ENCODE assay signal across 14 mouse cellular contexts in the genomic region with DNA sequence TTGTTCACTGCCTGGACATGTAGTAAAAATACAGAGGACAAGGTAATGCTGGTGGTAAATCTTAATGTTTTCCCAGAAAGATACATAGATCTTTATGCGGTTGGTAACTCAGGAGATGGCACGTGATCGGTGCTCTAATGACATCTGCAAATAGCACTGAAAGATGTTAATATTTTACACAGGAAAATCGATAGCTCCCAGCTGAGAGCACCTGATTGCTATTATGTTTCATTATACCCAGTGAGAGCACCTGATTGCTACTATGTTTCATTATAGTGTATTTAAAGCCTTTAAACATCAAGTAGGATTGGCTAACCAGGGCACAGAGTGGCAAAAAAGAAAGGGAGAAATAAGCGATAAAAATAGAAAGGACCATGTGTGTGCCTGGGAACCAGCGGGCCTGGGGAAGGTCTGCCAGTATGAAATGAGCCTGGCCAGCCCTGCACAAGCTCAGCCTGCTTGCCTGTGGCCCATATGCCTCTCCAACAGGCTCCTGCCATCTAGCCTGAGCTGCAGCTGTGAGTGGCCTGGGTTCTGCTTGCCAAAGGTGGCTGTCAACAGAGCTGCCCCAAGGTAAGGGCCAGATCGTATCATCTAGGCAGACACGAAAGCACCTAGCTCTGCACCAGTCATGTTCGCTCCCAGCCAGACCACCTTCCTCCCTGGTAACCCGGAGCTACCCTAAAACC. TPM values are rescaled to one million over a fixed set of nuclear protein-coding genes. Genes with fewer than 3 reads are reported as not detected.
DNase-seq lines count a peak whose midpoint lies in the region; ATAC-seq lines count a peak whose summit lies in the region.
"Had no signal": no experiment of that assay in that cellular context is flagged by ENCODE, and none has a peak within 500 bp of the region (broad histone marks: within the 10 kb centered on the region; RNA-seq: fewer than 3 reads in every experiment).

No protein-coding gene starts in this region.

- no peak overlapping the region for H3K27ac ChIP-seq in hindbrain, embryonic 13.5 days
- no peak overlapping the region for H3K27ac ChIP-seq in hindbrain, embryonic 11.5 days (ENCODE audit: low read depth, low read length)
- H3K27ac ChIP-seq in intestine, embryonic 15.5 days, result no peak overlapping the region
- H3K27ac ChIP-seq: heart, embryonic 15.5 days; liver, embryonic 14.5 days; midbrain, embryonic 15.5 days had no signal

- no peaks in the 10 kb centered on the region for H3K36me3 ChIP-seq in hindbrain, embryonic 13.5 days
- no peaks in the 10 kb centered on the region for H3K36me3 ChIP-seq in hindbrain, embryonic 11.5 days (ENCODE audit: control insufficient read depth, insufficient read depth, low read length)
- no peaks in the 10 kb centered on the region for H3K36me3 ChIP-seq in intestine, embryonic 15.5 days
- H3K36me3 ChIP-seq: heart, embryonic 15.5 days; midbrain, embryonic 15.5 days had no signal

- H3K4me1 ChIP-seq in hindbrain, embryonic 13.5 days (replicated peaks), result 0 out of 2 replicates have a peak, but pooled peaks cover 7% of the 10 kb centered on the region
- no peaks in the 10 kb centered on the region for H3K4me1 ChIP-seq in hindbrain, embryonic 11.5 days (replicated peaks; ENCODE audit: control insufficient read depth, insufficient read depth, low read length)
- no peaks in the 10 kb centered on the region for H3K4me1 ChIP-seq in intestine, embryonic 15.5 days (replicated peaks)
- H3K4me1 ChIP-seq: heart, embryonic 15.5 days; midbrain, embryonic 15.5 days had no signal

- no peak overlapping the region for H3K4me2 ChIP-seq in hindbrain, embryonic 13.5 days
- H3K4me2 ChIP-seq in hindbrain, embryonic 11.5 days (replicated peaks; ENCODE audit: low read depth, low read length), result no peak overlapping the region
- no peak overlapping the region for H3K4me2 ChIP-seq in intestine, embryonic 15.5 days (replicated peaks)
- H3K4me2 ChIP-seq: heart, embryonic 15.5 days; midbrain, embryonic 15.5 days had no signal

- WGBS in hindbrain, embryonic 13.5 days, result 87% methylated on average over 10 of the region's 10 CpGs
- WGBS in hindbrain, embryonic 11.5 days, result 89% methylated on average over 10 of the region's 10 CpGs
- 64% methylated on average over 10 of the region's 10 CpGs for whole genome bisulfite sequencing in intestine, embryonic 15.5 days

- no peak for ATAC-seq in hindbrain, embryonic 13.5 days (ENCODE audit: low FRiP score)
- ATAC-seq in hindbrain, embryonic 11.5 days (ENCODE audit: low FRiP score), result no peak
- ATAC-seq in intestine, embryonic 15.5 days, result peak; percentile 91
- ATAC-seq: midbrain, embryonic 15.5 days had no signal

- no peaks in the 10 kb centered on the region for H3K9me3 ChIP-seq in hindbrain, embryonic 13.5 days
- H3K9me3 ChIP-seq in hindbrain, embryonic 11.5 days (ENCODE audit: control insufficient read depth, low read length), result no peaks in the 10 kb centered on the region
- no peaks in the 10 kb centered on the region for H3K9me3 ChIP-seq in intestine, embryonic 15.5 days
- H3K9me3 ChIP-seq: heart, embryonic 15.5 days; midbrain, embryonic 15.5 days had no signal

- 0 out of 2 replicates have a peak overlapping the region, but pooled peaks have one; percentile 1 for H3K9ac ChIP-seq in hindbrain, embryonic 13.5 days
- no peak overlapping the region for H3K9ac ChIP-seq in hindbrain, embryonic 11.5 days (ENCODE audit: low read depth, low read length)
- H3K9ac ChIP-seq in intestine, embryonic 15.5 days, result no peak overlapping the region
- H3K9ac ChIP-seq: heart, embryonic 15.5 days; liver, embryonic 14.5 days; midbrain, embryonic 15.5 days had no signal

- DNase-seq in hindbrain, embryonic 11.5 days (ENCODE audit: low spot score), result no peak
- peak; percentile 89 for DNase-seq in cerebellum, adult 11-12 months
- DNase-seq in cerebellum, postnatal 10 days, result peak; percentile 83 to 86
- DNase-seq in spleen, postnatal 14 days (ENCODE audit: low spot score in 2 of 2), result no peak
- no peak for DNase-seq in layer of hippocampus, adult 11-12 months (ENCODE audit: low spot score)
- DNase-seq: kidney, postnatal 25 days; layer of hippocampus, postnatal 36 days; lung, postnatal 36 days; thymus, postnatal 14 days had no signal

- no peaks in the 10 kb centered on the region for H3K27me3 ChIP-seq in hindbrain, embryonic 13.5 days
- H3K27me3 ChIP-seq in hindbrain, embryonic 11.5 days (ENCODE audit: control insufficient read depth, insufficient read depth, low read length), result no peaks in the 10 kb centered on the region
- H3K27me3 ChIP-seq in intestine, embryonic 15.5 days (replicated peaks), result no peaks in the 10 kb centered on the region
- H3K27me3 ChIP-seq: heart, embryonic 15.5 days; midbrain, embryonic 15.5 days had no signal

- H3K4me3 ChIP-seq in hindbrain, embryonic 13.5 days, result no peak overlapping the region
- no peak overlapping the region for H3K4me3 ChIP-seq in hindbrain, embryonic 11.5 days (ENCODE audit: low read depth, low read length)
- H3K4me3 ChIP-seq in intestine, embryonic 15.5 days (replicated peaks), result no peak overlapping the region
- H3K4me3 ChIP-seq: heart, embryonic 15.5 days; midbrain, embryonic 15.5 days had no signal

RNA-seq across cellular contexts. Expression of a gene that starts 19.3 kb away (rescaled TPM):
- polyA plus RNA-seq in hindbrain, embryonic 13.5 days (2015; fragmentation: Nextera tagmentation; extraction: Ambion mirVana), result 13.8 and 15.7 TPM in 2 replicates
- polyA plus RNA-seq in hindbrain, embryonic 11.5 days (2014; fragmentation: Nextera tagmentation; extraction: Ambion mirVana), result 29.1 and 29.6 TPM in 2 replicates
- 20.6 and 21.7 TPM in 2 replicates for polyA plus RNA-seq in intestine, embryonic 15.5 days (2015; fragmentation: Nextera tagmentation; extraction: Ambion mirVana)

RNA-seq across cellular contexts. Expression of a gene that starts 36.9 kb away (rescaled TPM):
- polyA plus RNA-seq in hindbrain, embryonic 13.5 days (2015; fragmentation: Nextera tagmentation; extraction: Ambion mirVana), result 8.2 and 8.5 TPM in 2 replicates
- 5.3 and 6.5 TPM in 2 replicates for polyA plus RNA-seq in hindbrain, embryonic 11.5 days (2014; fragmentation: Nextera tagmentation; extraction: Ambion mirVana)
- polyA plus RNA-seq in intestine, embryonic 15.5 days (2015; fragmentation: Nextera tagmentation; extraction: Ambion mirVana), result 8.6 and 8.7 TPM in 2 replicates

Comparison
In these comparisons a context has a peak if more than half of its experiments do, and no peak if none do; other contexts are left out.
1. DNase-seq: peak in cerebellum, adult 11-12 months (single experiment) and cerebellum, postnatal 10 days (2 of 2); none in hindbrain, embryonic 11.5 days (single experiment), spleen, postnatal 14 days (0 of 2) and layer of hippocampus, adult 11-12 months (single experiment).